ENCODE assay signal across 28 mouse cellular contexts in the genomic region with DNA sequence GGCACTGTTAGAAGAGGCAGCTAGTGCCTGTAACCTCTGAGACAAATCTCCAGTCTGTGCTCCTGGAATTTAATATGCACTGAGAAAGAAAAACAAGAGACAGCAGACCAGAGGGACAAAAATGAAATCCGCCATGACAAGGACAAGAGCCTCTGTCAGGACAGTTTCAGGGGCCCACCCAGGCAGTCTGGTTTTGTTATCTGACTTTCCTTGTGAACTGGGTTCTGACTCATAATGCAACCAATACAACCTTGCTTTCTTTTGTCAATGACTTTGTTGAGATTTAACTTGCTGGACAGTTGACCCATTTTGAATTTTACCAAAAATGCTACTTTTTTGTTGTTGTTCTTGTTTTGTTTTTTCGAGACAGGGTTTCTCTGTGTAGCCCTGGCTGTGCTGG. TPM values are rescaled to one million over a fixed set of nuclear protein-coding genes. Genes with fewer than 3 reads are reported as not detected.
A peak's percentile ranks its signal among the peaks of the same experiment; 100 is the strongest.
DNase-seq lines count a peak whose midpoint lies in the region; ATAC-seq lines count a peak whose summit lies in the region.
"Had no signal": no experiment of that assay in that cellular context is flagged by ENCODE, and none has a peak within 500 bp of the region (broad histone marks: within the 10 kb centered on the region; RNA-seq: fewer than 3 reads in every experiment).

No protein-coding gene starts in this region.

- H3K9me3 ChIP-seq in heart, embryonic 11.5 days (replicated peaks; ENCODE audit: control insufficient read depth, low read length), result no peaks in the 10 kb centered on the region
- no peaks in the 10 kb centered on the region for H3K9me3 ChIP-seq in intestine, embryonic 16.5 days (ENCODE audit: control insufficient read depth, low read length)
- no peaks in the 10 kb centered on the region for H3K9me3 ChIP-seq in intestine, embryonic 15.5 days
- H3K9me3 ChIP-seq: embryonic facial prominence, embryonic 10.5 days; embryonic facial prominence, embryonic 13.5 days; forebrain, embryonic 12.5 days; forebrain, embryonic 15.5 days had no signal

- no peak overlapping the region for H3K4me3 ChIP-seq in heart, embryonic 11.5 days (ENCODE audit: low read depth, low read length)
- H3K4me3 ChIP-seq in intestine, embryonic 16.5 days (ENCODE audit: low read length), result no peak overlapping the region
- no peak overlapping the region for H3K4me3 ChIP-seq in intestine, embryonic 15.5 days (replicated peaks)
- H3K4me3 ChIP-seq: embryonic facial prominence, embryonic 10.5 days; embryonic facial prominence, embryonic 13.5 days; erythroblast, embryonic 14.5 days; forebrain, embryonic 12.5 days; forebrain, embryonic 15.5 days had no signal

- DNase-seq in heart, adult 11 months, result peak; percentile 51
- DNase-seq in adipocyte (ENCODE audit: low spot score), result peak; percentile 47
- no peak for DNase-seq in ovary, postnatal 14 days (ENCODE audit: low spot score)
- DNase-seq: adrenal gland, adult 8-10 months; adrenal gland, postnatal 25 days; cerebellum, adult 11-12 months; cerebellum, adult 8-10 months; cerebellum, postnatal 10 days; cerebellum, postnatal 36 days; embryo, embryonic 11 days; gastrocnemius, postnatal 10 days; gastrocnemius, postnatal 36 days; heart, postnatal 36 days; kidney, adult 18-20 months had no signal

- no peaks in the 10 kb centered on the region for H3K27me3 ChIP-seq in heart, embryonic 11.5 days (ENCODE audit: control insufficient read depth, insufficient read depth, low read length)
- H3K27me3 ChIP-seq in intestine, embryonic 16.5 days (replicated peaks; ENCODE audit: control insufficient read depth, insufficient read depth, low read length), result no peaks in the 10 kb centered on the region
- H3K27me3 ChIP-seq in intestine, embryonic 15.5 days (replicated peaks), result 0 out of 2 replicates have a peak, but pooled peaks cover 3% of the 10 kb centered on the region
- H3K27me3 ChIP-seq: embryonic facial prominence, embryonic 13.5 days had no signal

- no peak overlapping the region for H3K9ac ChIP-seq in heart, embryonic 11.5 days (ENCODE audit: low read depth, low read length)
- H3K9ac ChIP-seq in intestine, embryonic 16.5 days (ENCODE audit: low read depth, low read length), result no peak overlapping the region
- H3K9ac ChIP-seq in intestine, embryonic 15.5 days, result no peak overlapping the region
- H3K9ac ChIP-seq: embryonic facial prominence, embryonic 13.5 days; forebrain, embryonic 12.5 days; forebrain, embryonic 15.5 days; hindbrain, embryonic 14.5 days had no signal

- H3K4me2 ChIP-seq in heart, embryonic 11.5 days, result no peak overlapping the region
- H3K4me2 ChIP-seq in intestine, embryonic 16.5 days (ENCODE audit: low read depth, low read length), result no peak overlapping the region
- H3K4me2 ChIP-seq in intestine, embryonic 15.5 days (replicated peaks), result no peak overlapping the region
- H3K4me2 ChIP-seq: embryonic facial prominence, embryonic 13.5 days; forebrain, embryonic 12.5 days; forebrain, embryonic 15.5 days; hindbrain, embryonic 14.5 days had no signal

- 61% methylated on average over 2 of the region's 2 CpGs for WGBS in heart, embryonic 11.5 days (ENCODE audit: insufficient replicate concordance)
- WGBS in intestine, embryonic 16.5 days, result 61% methylated on average over 2 of the region's 2 CpGs
- 69% methylated on average over 2 of the region's 2 CpGs for WGBS in intestine, embryonic 15.5 days

- no peaks in the 10 kb centered on the region for H3K36me3 ChIP-seq in heart, embryonic 11.5 days (ENCODE audit: control insufficient read depth, insufficient read depth, low read length)
- no peaks in the 10 kb centered on the region for H3K36me3 ChIP-seq in intestine, embryonic 16.5 days (ENCODE audit: control insufficient read depth, insufficient read depth, low read length)
- H3K36me3 ChIP-seq in intestine, embryonic 15.5 days, result no peaks in the 10 kb centered on the region
- H3K36me3 ChIP-seq: embryonic facial prominence, embryonic 10.5 days; embryonic facial prominence, embryonic 13.5 days; forebrain, embryonic 12.5 days; forebrain, embryonic 15.5 days had no signal

- no peaks in the 10 kb centered on the region; the same call in 1 of the 2 replicates for H3K4me1 ChIP-seq in heart, embryonic 11.5 days (ENCODE audit: control insufficient read depth, insufficient read depth, low read length)
- peaks cover 4% of the 10 kb centered on the region; the same call in 1 of the 2 replicates for H3K4me1 ChIP-seq in intestine, embryonic 16.5 days (ENCODE audit: control insufficient read depth, insufficient read depth, low read length)
- H3K4me1 ChIP-seq in intestine, embryonic 15.5 days (replicated peaks), result peaks cover 6% of the 10 kb centered on the region

- H3K27ac ChIP-seq in heart, embryonic 11.5 days (ENCODE audit: low read depth, low read length), result no peak overlapping the region
- H3K27ac ChIP-seq in intestine, embryonic 16.5 days (ENCODE audit: low read length), result peak overlapping the region; percentile 21; the same call in 1 of the 2 replicates
- H3K27ac ChIP-seq in intestine, embryonic 15.5 days, result no peak overlapping the region
- H3K27ac ChIP-seq: embryonic facial prominence, embryonic 10.5 days; embryonic facial prominence, embryonic 13.5 days; forebrain, embryonic 12.5 days; forebrain, embryonic 15.5 days; hindbrain, embryonic 14.5 days; hindbrain, postnatal 0 days had no signal

- ATAC-seq in heart, embryonic 11.5 days (replicated peaks; ENCODE audit: insufficient number of reproducible peaks, low FRiP score, low TSS enrichment), result no peak
- no peak for ATAC-seq in intestine, embryonic 16.5 days
- no peak for ATAC-seq in intestine, embryonic 15.5 days
- ATAC-seq: forebrain, embryonic 15.5 days; hindbrain, postnatal 0 days; inflammation-experienced regulatory T-cells, adult 6 months had no signal

RNA-seq across cellular contexts. Expression of a gene that starts 3.9 kb away (rescaled TPM):
- polyA plus RNA-seq in heart, embryonic 11.5 days (2014; fragmentation: Nextera tagmentation; extraction: Ambion mirVana), result 48.5 and 53.4 TPM in 2 replicates
- polyA plus RNA-seq in intestine, embryonic 16.5 days (2015; fragmentation: Nextera tagmentation; extraction: Ambion mirVana), result 79.3 and 83.3 TPM in 2 replicates
- polyA plus RNA-seq in intestine, embryonic 15.5 days (2015; fragmentation: Nextera tagmentation; extraction: Ambion mirVana), result 66.3 and 69.5 TPM in 2 replicates

RNA-seq across cellular contexts. Expression of a gene that starts 9.0 kb away (rescaled TPM):
- 40.1 and 43.1 TPM in 2 replicates for polyA plus RNA-seq in heart, embryonic 11.5 days (2014; fragmentation: Nextera tagmentation; extraction: Ambion mirVana)
- polyA plus RNA-seq in intestine, embryonic 16.5 days (2015; fragmentation: Nextera tagmentation; extraction: Ambion mirVana), result 68.5 and 76.4 TPM in 2 replicates
- polyA plus RNA-seq in intestine, embryonic 15.5 days (2015; fragmentation: Nextera tagmentation; extraction: Ambion mirVana), result 72.0 and 76.0 TPM in 2 replicates

RNA-seq across cellular contexts. Expression of a gene that starts 14.6 kb away (rescaled TPM):
- 0.70 TPM in 1 of 2 replicates, not detected in the other for polyA plus RNA-seq in heart, embryonic 11.5 days (2014; fragmentation: Nextera tagmentation; extraction: Ambion mirVana)
- polyA plus RNA-seq in intestine, embryonic 16.5 days (2015; fragmentation: Nextera tagmentation; extraction: Ambion mirVana), result 3.4 and 3.9 TPM in 2 replicates
- 3.1 and 3.6 TPM in 2 replicates for polyA plus RNA-seq in intestine, embryonic 15.5 days (2015; fragmentation: Nextera tagmentation; extraction: Ambion mirVana)

RNA-seq across cellular contexts. Expression of a gene that starts 25.8 kb away (rescaled TPM):
- polyA plus RNA-seq in heart, embryonic 11.5 days (2014; fragmentation: Nextera tagmentation; extraction: Ambion mirVana), result not detected in 2 replicates
- polyA plus RNA-seq in intestine, embryonic 16.5 days (2015; fragmentation: Nextera tagmentation; extraction: Ambion mirVana), result 0.39 and 0.48 TPM in 2 replicates
- polyA plus RNA-seq in intestine, embryonic 15.5 days (2015; fragmentation: Nextera tagmentation; extraction: Ambion mirVana), result 0.25 and 0.43 TPM in 2 replicates
- polyA plus RNA-seq: embryonic facial prominence, embryonic 10.5 days; forebrain, embryonic 12.5 days; forebrain, embryonic 15.5 days; heart, embryonic 14.5 days; hindbrain, embryonic 11.5 days; hindbrain, postnatal 0 days had no signal

RNA-seq across cellular contexts. Expression of a gene that starts 32.8 kb away (rescaled TPM):
- polyA plus RNA-seq in heart, embryonic 11.5 days (2014; fragmentation: Nextera tagmentation; extraction: Ambion mirVana), result 0.07 and 0.23 TPM in 2 replicates
- polyA plus RNA-seq in intestine, embryonic 16.5 days (2015; fragmentation: Nextera tagmentation; extraction: Ambion mirVana), result 0.20 and 0.22 TPM in 2 replicates
- polyA plus RNA-seq in intestine, embryonic 15.5 days (2015; fragmentation: Nextera tagmentation; extraction: Ambion mirVana), result 0.27 and 0.36 TPM in 2 replicates
- polyA plus RNA-seq: heart, embryonic 14.5 days; heart, postnatal 0 days; inflammation-experienced regulatory T-cells, adult 6 months had no signal
